Mouse (Mus musculus): ENCODE measurements around the gene Ddx47.

DNA sequence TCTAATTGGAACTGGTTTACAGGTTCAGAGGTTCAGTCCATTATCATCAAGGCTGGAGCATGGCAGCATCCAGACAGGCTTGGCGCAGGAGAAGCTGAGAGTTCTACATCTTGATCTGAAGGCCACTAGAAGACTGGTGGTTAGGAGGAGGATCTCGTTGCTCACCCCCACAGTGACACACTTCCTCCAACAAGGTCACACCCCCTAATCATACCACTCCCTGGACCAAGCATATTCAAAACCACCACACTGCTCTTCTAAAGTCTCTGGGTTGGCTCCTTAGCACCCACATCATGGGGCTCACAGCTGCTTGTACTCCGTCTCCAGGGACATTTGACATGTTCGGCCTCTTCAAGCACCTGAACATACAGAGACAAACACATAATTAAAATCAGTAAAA, 9.4 kb upstream of the Ddx47 start:
- no peak for TF ChIP-seq CTCF (conservative IDR thresholded peaks at IDR 0.05; ENCODE audit: low read length)
- TF ChIP-seq POU5F1 (IDR thresholded peaks at IDR 0.05; ENCODE audit: borderline replicate concordance, low read length): no peak
